Mouse (Mus musculus) midbrain, postnatal 0 days (tissue): ENCODE data around the gene Mgarp. TPM values are rescaled to one million over a fixed set of nuclear protein-coding genes. Genes with fewer than 3 reads are reported as not detected.

Experiments used
- ATAC-seq: fragments of 200-750 bp; cut with Nextera tagmentation; 2 replicates; pipeline ENCODE4 v1.8.0; 2017; ENCODE audit warnings: moderate number of reproducible peaks, mild to moderate bottlenecking, moderate TSS enrichment, moderate library complexity; ENCODE audit not compliant: low FRiP score
- DNase-seq: peaks from one replicate; pipeline ENCODE4 v3.0.0-alpha.2; 2015; ENCODE audit warnings: low spot score
- H3K27ac ChIP-seq: fragments of 300-500 bp; sonication (generic); 2 replicates; pipeline ENCODE4 v1.5.1; 2014; ENCODE audit warnings: low read depth, mild to moderate bottlenecking, low read length, mixed read lengths
- H3K27me3 ChIP-seq: fragments of 300-500 bp; sonication (generic); 2 replicates; pipeline ENCODE4 v1.6.1; 2014; ENCODE audit warnings: low read length, control low read depth, mixed read lengths; ENCODE audit not compliant: insufficient read depth
- H3K36me3 ChIP-seq: fragments of 300-500 bp; sonication (generic); 2 replicates; pipeline ENCODE4 v1.6.1; 2014; ENCODE audit warnings: low read length, control low read depth, mixed read lengths; ENCODE audit not compliant: insufficient read depth
- H3K4me1 ChIP-seq: fragments of 300-500 bp; sonication (generic); 2 replicates; pipeline ENCODE4 v1.6.1; 2014; ENCODE audit warnings: mild to moderate bottlenecking, control low read depth, antibody characterized with exemption, low read length, mixed read lengths; ENCODE audit not compliant: insufficient read depth
- H3K4me2 ChIP-seq: fragments of 300-500 bp; sonication (generic); 2 replicates; pipeline ENCODE4 v1.6.1; 2014; ENCODE audit warnings: low read depth, mild to moderate bottlenecking, low read length, mixed read lengths; ENCODE audit not compliant: poor library complexity, severe bottlenecking
- H3K4me3 ChIP-seq: fragments of 300-500 bp; sonication (generic); 2 replicates; pipeline ENCODE4 v1.5.1; 2014; ENCODE audit warnings: low read depth, mild to moderate bottlenecking, low read length, moderate library complexity
- H3K9ac ChIP-seq: fragments of 300-500 bp; sonication (generic); replicated peaks from 2 replicates; pipeline ENCODE4 v1.6.1; 2014; ENCODE audit warnings: mild to moderate bottlenecking, low read length, moderate library complexity, mixed read lengths; ENCODE audit not compliant: poor library complexity, severe bottlenecking
- H3K9me3 ChIP-seq: fragments of 300-500 bp; sonication (generic); 2 replicates; pipeline ENCODE4 v1.6.1; 2016; ENCODE audit warnings: low read length, control low read depth
- CTCF ChIP-seq: IDR thresholded peaks from 2 replicates; pipeline ENCODE4 v1.5.1; 2016; ENCODE audit warnings: antibody characterized with exemption, mild to moderate bottlenecking
- WGBS: fragments of 180-500 bp; shearing (Covaris S2); extraction: QIAGEN DNeasy Blood & Tissue Kit; methylation state at CpG from one replicate; pipeline ENCODE4 v1.1.7; 2014; 5-methylcytosine and 5-hydroxymethylcytosine counted together
- polyA plus RNA-seq: library from polyadenylated mRNA; unstranded; fragments of >200 nt; fragmentation: Nextera tagmentation; extraction: Ambion mirVana; gene quantifications from 2 replicates; pipeline ENCODE4 v1.2.1, GENCODE M21; 2015
- total RNA-seq: library from RNA; depleted of rRNA; stranded (reverse); fragments of >200 nt; gene quantifications from 2 replicates; pipeline ENCODE4 v1.2.3, GENCODE M21; 2014

The Mgarp gene
- total and polyA plus RNA-seq, 2 experiments from 2014 or later = 0.49 TPM

GRCm38 (mm10) chr3:51377878-51378664 is 18.5 kb downstream of the Mgarp start:
- H3K9me3 ChIP-seq = no peaks in the 10 kb centered on the region
- no peak overlapping the region for H3K27ac ChIP-seq
- H3K36me3 ChIP-seq = no peaks in the 10 kb centered on the region
- TF ChIP-seq CTCF = peak; percentile 71
- H3K27me3 ChIP-seq = no peaks in the 10 kb centered on the region
- H3K4me2 ChIP-seq = peak overlapping the region; percentile 33
- DNase-seq = peak; percentile 70
- no peaks in the 10 kb centered on the region for H3K4me1 ChIP-seq
- H3K4me3 ChIP-seq = peak overlapping the region; percentile 18; the same call in 1 of the 2 replicates
- no peak overlapping the region for H3K9ac ChIP-seq
- WGBS = 37% methylated on average over 31 of the region's 31 CpGs
- ATAC-seq = no peak

- Histone ChIP-seq H3K4me2 (no peak overlapping the region), H3K27ac (no peak overlapping the region), H3K4me1 (no peaks in the 10 kb centered on the region), H3K36me3 (no peaks in the 10 kb centered on the region), H3K9me3 (no peaks in the 10 kb centered on the region), H3K4me3 (no peak overlapping the region), H3K9ac (no peak overlapping the region), H3K27me3 (no peaks in the 10 kb centered on the region)
- ATAC-seq (no peak), DNase-seq (peak; percentile 42)
- 86% methylated on average over 19 of the region's 19 CpGs for WGBS
- TF ChIP-seq CTCF = peak; percentile 70
These were observed 21.0 kb downstream of the Mgarp start for GRCm38 (mm10) chr3:51375307-51376265.

GRCm38 (mm10) chr3:51373544-51373943 is 23.0 kb downstream of the Mgarp start:
- DNase-seq (no peak), ATAC-seq (no peak)
- H3K9me3 ChIP-seq = no peaks in the 10 kb centered on the region
- no peak overlapping the region for H3K9ac ChIP-seq
- 68% methylated on average over 5 of the region's 5 CpGs for WGBS
- H3K27me3 ChIP-seq = no peaks in the 10 kb centered on the region
- H3K4me3 ChIP-seq = no peak overlapping the region
- H3K4me2 ChIP-seq = no peak overlapping the region
- TF ChIP-seq CTCF = no peak; the same call in 1 of the 2 replicates
- no peaks in the 10 kb centered on the region for H3K36me3 ChIP-seq
- no peak overlapping the region for H3K27ac ChIP-seq
- H3K4me1 ChIP-seq = no peaks in the 10 kb centered on the region

- DNase-seq (no peak), ATAC-seq (no peak)
- Histone ChIP-seq H3K36me3 (no peaks in the 10 kb centered on the region), H3K27me3 (no peaks in the 10 kb centered on the region), H3K9me3 (no peaks in the 10 kb centered on the region), H3K9ac (no peak overlapping the region), H3K27ac (no peak overlapping the region), H3K4me3 (no peak overlapping the region), H3K4me2 (no peak overlapping the region), H3K4me1 (no peaks in the 10 kb centered on the region)
- WGBS = 78% methylated on average over 5 of the region's 5 CpGs
- TF ChIP-seq CTCF = no peak
These were observed 23.7 kb downstream of the Mgarp start for GRCm38 (mm10) chr3:51372883-51373282.

- ATAC-seq (no peak), DNase-seq (no peak)
- no peak overlapping the region for H3K27ac ChIP-seq
- H3K4me3 ChIP-seq = no peak overlapping the region
- WGBS = 63% methylated on average over 2 of the region's 2 CpGs
- no peaks in the 10 kb centered on the region for H3K9me3 ChIP-seq
- H3K9ac ChIP-seq = no peak overlapping the region
- H3K36me3 ChIP-seq = no peaks in the 10 kb centered on the region
- no peak for TF ChIP-seq CTCF
- no peaks in the 10 kb centered on the region for H3K27me3 ChIP-seq
- H3K4me2 ChIP-seq = no peak overlapping the region
- no peaks in the 10 kb centered on the region for H3K4me1 ChIP-seq
These were observed 24.7 kb downstream of the Mgarp start for GRCm38 (mm10) chr3:51371826-51372225.
